Mouse (Mus musculus) brain, embryonic 14.5 days (tissue): ENCODE results near the gene Nfasc. TPM values are rescaled to one million over a fixed set of nuclear protein-coding genes. Genes with fewer than 3 reads are reported as not detected.

ENCODE experiments used
- DNase-seq: peaks from one replicate; pipeline ENCODE4 v3.0.0-alpha.2; 2011; ENCODE audit warnings: low read depth
- CTCF ChIP-seq: fragments of 200-500 bp; IDR thresholded peaks from 2 replicates; pipeline ENCODE4 v1.5.1; 2012; ENCODE audit warnings: inconsistent platforms, mild to moderate bottlenecking, moderate library complexity, borderline replicate concordance; ENCODE audit not compliant: insufficient read depth, insufficient read length; ENCODE audit errors: extremely low read depth
- POLR2A ChIP-seq: fragments of 200-500 bp; IDR thresholded peaks from 2 replicates; pipeline ENCODE4 v1.6.1; 2012; ENCODE audit warnings: mild to moderate bottlenecking, inconsistent platforms, borderline replicate concordance; ENCODE audit not compliant: poor library complexity, insufficient read depth, insufficient read length, severe bottlenecking; ENCODE audit errors: extremely low read depth
- polyA plus RNA-seq: library from polyadenylated mRNA; depleted of rRNA; stranded (reverse); fragments of >200 nt; gene quantifications from 2 replicates; pipeline ENCODE4 v1.2.3, GENCODE M21; 2012

The Nfasc gene
- polyA plus RNA-seq, 1 experiment = 65.9 TPM

GRCm38 (mm10) chr1:132758656-132759370 lies 17.2 kb upstream of the Nfasc start:
- TF ChIP-seq POLR2A = no peak
- peak; percentile 99 for TF ChIP-seq CTCF
- peak; percentile 93 for DNase-seq

DNA sequence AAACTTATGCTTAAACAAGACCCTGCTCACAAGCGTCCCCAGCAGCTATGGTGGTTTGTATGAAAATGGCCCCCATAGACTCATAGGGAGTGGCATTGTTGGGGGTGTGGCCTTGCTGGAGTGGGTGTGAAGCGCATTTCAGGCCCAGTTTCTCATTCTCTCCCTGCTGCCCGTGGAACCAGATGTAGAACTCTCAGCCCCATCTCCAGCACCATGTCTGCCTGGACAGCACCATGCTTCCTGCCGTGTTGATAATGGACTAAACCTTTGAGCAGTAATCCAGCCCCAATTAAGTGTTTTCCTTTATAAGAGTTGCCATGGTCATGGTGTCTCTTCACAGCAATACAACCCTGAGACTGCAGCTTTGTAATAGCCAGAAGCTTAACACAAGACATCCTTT lies 13.6 kb upstream of the Nfasc start:
- DNase-seq = no peak
- TF ChIP-seq POLR2A (no peak), CTCF (no peak)

DNA sequence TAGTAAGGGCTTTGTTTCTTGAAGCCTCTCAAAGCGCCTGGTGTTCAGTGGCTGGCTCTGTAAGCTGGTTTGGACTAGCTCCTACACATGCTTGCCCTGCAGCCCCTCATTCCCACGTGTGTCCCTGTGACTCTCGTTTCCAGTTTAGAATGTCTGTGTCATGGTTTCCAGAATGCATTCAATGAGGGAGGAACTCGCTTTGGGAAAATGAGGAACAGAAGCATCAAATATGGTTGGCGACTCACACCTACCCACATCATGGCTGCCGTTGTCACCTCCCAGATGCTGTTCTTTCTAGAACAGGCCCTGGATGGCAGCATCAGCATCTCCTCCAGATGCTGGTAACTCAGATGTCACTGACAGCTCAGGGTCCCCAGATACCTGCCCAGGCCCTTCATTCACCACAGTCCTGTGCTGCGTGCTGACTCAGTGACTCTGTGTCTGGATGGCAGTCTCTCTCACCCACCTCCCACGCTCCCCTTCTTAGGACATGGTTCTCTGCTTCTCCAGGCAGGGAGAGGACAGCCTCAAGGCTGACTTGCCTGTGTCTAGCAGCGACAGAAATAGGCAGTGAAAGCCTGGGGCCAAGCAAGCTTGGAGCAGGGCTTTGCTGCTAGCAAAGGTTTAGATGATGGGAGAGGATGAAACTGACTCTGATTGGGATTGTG lies 7.8 kb upstream of the Nfasc start:
- DNase-seq = no peak
- TF ChIP-seq CTCF (no peak), POLR2A (no peak)

DNA sequence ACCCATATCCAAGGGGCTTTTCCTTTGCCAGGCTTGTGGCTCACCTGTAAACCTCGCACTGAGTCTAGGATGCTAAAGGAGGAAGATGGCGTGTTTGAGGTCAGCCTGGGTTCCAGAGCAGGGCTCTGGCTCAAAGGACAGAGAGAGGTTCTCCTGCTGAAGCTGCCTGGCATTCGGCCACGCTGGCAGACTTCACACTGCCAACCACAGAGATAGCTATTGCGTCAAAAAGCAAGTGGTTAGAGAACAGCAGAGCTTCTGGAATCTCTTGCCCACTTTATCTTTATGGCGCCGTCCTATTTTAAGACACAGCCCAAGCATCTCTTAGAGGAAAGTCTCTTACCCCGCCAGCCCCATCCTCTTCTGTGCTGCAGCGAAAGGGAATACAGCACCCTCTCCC lies 4.7 kb upstream of the Nfasc start:
- TF ChIP-seq POLR2A (no peak), CTCF (no peak)
- no peak for DNase-seq

GRCm38 (mm10) chr1:132745636-132746035 lies 4.0 kb upstream of the Nfasc start:
- TF ChIP-seq POLR2A = no peak
- no peak for TF ChIP-seq CTCF
- DNase-seq = no peak

DNA sequence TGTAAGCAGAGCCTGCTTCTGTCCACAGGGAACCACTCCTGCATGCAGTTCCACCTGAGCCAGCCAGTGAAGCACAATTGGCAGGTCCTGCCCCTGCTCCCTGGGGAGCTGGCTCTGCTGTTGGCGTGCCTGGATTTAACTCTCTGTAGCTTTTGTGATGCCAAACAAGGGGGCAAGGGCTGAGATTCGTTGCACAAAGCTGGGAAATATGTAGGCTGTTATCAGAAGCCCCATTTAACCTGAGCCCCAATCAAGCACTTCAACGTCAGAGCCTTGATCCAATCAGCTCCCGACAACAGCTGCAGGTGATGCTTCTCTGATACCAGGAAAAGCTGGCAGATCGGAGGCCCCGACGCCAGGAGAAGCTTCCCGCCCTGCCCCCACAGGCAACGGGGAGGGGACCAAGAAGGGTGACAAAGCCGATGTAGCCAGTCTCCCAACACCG lies 2.5 kb downstream of the Nfasc start:
- TF ChIP-seq CTCF = no peak
- TF ChIP-seq POLR2A = 0 out of 2 replicates have a peak, but pooled peaks have one; percentile 16
- DNase-seq = peak; percentile 95

DNA sequence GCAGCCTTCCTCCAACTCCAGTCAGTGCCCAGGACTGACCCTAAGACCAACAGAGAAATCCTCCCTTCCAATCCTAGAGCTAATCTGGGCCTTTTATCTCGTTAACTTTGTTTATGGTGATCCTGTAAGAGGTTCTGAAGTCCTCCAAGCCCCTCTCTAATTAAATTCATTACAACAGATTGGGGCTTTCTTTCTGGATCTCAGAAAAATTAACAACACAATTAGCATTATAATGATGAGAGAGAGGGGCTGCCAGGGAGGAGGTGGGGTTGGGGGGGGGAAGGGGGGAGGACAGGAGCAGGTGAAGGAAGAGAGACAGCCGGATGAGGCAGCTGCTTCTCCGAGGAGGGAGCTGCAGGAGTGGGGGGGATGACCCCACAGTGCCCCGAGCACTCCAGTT lies 5.4 kb downstream of the Nfasc start:
- peak; percentile 68 for DNase-seq
- TF ChIP-seq POLR2A = no peak
- TF ChIP-seq CTCF = no peak

- no peak for TF ChIP-seq CTCF
- no peak for TF ChIP-seq POLR2A
- no peak for DNase-seq
These were observed 7.6 kb downstream of the Nfasc start for GRCm38 (mm10) chr1:132733873-132734447.

- no peak for DNase-seq
- no peak for TF ChIP-seq CTCF
- TF ChIP-seq POLR2A = no peak
These were observed 9.3 kb downstream of the Nfasc start for GRCm38 (mm10) chr1:132732307-132732706.

- peak; percentile 67 for DNase-seq
- no peak for TF ChIP-seq POLR2A
- no peak for TF ChIP-seq CTCF
These were observed 14.0 kb downstream of the Nfasc start for GRCm38 (mm10) chr1:132727548-132727947.

- DNase-seq = no peak
- TF ChIP-seq POLR2A (no peak), CTCF (no peak)
These were observed 19.2 kb downstream of the Nfasc start for GRCm38 (mm10) chr1:132722362-132722761.
